Mouse (Mus musculus): Measurements from ENCODE around the gene Tekt5. TPM values are rescaled to one million over a fixed set of nuclear protein-coding genes. Genes with fewer than 3 reads are reported as not detected.

The Tekt5 gene
- polyA plus RNA-seq (2015; fragmentation: Nextera tagmentation; extraction: Ambion mirVana): 12.9 and 18.3 TPM in 2 replicates

DNA sequence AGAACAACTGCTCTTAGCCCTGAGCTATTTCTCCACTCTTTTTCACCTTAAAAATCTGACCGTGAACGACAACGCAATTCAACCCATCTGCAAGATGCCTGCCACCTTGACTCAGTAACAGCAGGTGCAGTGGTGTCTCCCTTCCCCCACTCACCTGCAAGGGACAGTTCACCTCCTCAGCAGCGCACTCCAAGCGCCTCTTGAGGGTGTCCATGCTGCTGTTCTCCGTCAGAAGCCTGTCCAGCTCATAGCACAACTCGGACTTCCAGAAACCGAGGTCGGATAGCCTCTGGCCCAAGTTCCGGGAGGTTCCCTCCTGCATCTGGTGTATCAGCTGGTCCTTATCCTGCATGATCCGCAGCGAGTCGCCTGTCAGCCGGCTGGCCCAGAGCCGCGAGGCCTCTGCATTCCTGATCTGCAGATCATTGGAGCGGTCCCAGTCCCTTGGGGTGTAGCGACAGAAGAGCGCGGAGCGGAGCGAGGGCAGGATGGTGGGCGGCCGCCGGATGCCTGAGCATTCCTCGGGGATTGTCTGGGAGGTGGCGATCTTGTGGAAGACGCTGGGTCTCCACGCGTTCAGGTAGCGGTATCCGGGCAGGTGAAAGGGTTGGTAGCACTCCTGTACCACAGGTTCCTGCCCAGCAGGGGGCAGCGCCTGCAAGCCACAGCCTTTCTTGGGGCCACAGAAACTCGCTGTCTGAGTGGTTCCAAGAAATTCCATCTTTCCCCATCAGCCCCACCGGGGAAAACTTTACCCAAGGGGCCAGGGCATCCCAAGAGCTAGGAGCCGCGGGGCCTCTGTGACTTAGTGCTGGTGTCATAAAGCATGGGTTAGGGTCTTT lies at the start of gene Tekt5:
Gene Tekt5, minus strand, starts transcription at position 792 of the 842 bp plus-strand sequence.
- ATAC-seq: peak; percentile 77
- H3K27me3 ChIP-seq (ENCODE audit: control insufficient read depth, insufficient read depth, low read depth, low read length): peaks cover 5% of the 10 kb centered on the region; the same call in 1 of the 2 replicates
- 8% methylated on average over 37 of the region's 37 CpGs for WGBS
- peak within 1 kb of the TSS; percentile 31; the same call in 1 of the 2 replicates for H3K27ac ChIP-seq (ENCODE audit: low read length)
- no peaks in the 10 kb centered on the region for H3K4me1 ChIP-seq (ENCODE audit: control insufficient read depth, insufficient read depth, low read length)
- H3K4me2 ChIP-seq (ENCODE audit: low read length): peak within 1 kb of the TSS; percentile 74
- H3K4me3 ChIP-seq (ENCODE audit: low read depth, low read length): peak within 1 kb of the TSS; percentile 46
- H3K9me3 ChIP-seq (replicated peaks; ENCODE audit: control insufficient read depth, low read length, poor library complexity, severe bottlenecking): no peaks in the 10 kb centered on the region
- no peaks in the 10 kb centered on the region for H3K36me3 ChIP-seq (ENCODE audit: control insufficient read depth, insufficient read depth, low read length)
- peak within 1 kb of the TSS; percentile 66 for H3K9ac ChIP-seq (ENCODE audit: low read depth, low read length)

DNA sequence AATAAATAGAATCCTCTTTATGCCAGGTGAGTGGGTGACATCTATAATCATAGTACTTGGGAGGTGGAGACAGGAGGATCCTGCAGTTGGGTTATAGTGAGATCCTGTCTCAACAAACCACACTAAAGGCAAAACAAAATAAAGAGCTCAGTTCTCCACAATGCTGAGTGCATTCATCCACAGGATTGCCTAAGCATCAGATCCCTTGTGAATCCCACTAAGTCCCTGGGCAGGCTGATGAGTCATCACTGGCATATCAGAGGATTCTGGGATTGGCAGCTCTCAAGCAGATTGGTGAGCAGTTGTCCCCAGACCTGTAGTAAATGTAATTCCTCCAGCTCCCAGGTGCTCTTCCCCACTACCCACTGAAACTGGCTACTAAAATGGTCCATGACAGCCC lies 48.4 kb upstream of the Tekt5 start:
- Histone ChIP-seq H3K4me3 (ENCODE audit: low read depth, low read length) (no peak overlapping the region), H3K9ac (ENCODE audit: low read depth, low read length) (no peak overlapping the region), H3K9me3 (replicated peaks; ENCODE audit: control insufficient read depth, low read length, poor library complexity, severe bottlenecking) (no peaks in the 10 kb centered on the region), H3K36me3 (ENCODE audit: control insufficient read depth, insufficient read depth, low read length) (peaks cover under 1% of the 10 kb centered on the region; the same call in 1 of the 2 replicates), H3K4me2 (ENCODE audit: low read length) (no peak overlapping the region), H3K27me3 (ENCODE audit: control insufficient read depth, insufficient read depth, low read depth, low read length) (no peaks in the 10 kb centered on the region), H3K4me1 (ENCODE audit: control insufficient read depth, insufficient read depth, low read length) (peaks cover 39% of the 10 kb centered on the region), H3K27ac (ENCODE audit: low read length) (no peak overlapping the region)
- no peak for ATAC-seq

- H3K9me3 ChIP-seq (replicated peaks; ENCODE audit: control insufficient read depth, low read length, poor library complexity, severe bottlenecking): no peaks in the 10 kb centered on the region
- peaks cover 4% of the 10 kb centered on the region; the same call in 1 of the 2 replicates for H3K36me3 ChIP-seq (ENCODE audit: control insufficient read depth, insufficient read depth, low read length)
- no peaks in the 10 kb centered on the region for H3K27me3 ChIP-seq (ENCODE audit: control insufficient read depth, insufficient read depth, low read depth, low read length)
- peaks cover 33% of the 10 kb centered on the region for H3K4me1 ChIP-seq (ENCODE audit: control insufficient read depth, insufficient read depth, low read length)
- no peak overlapping the region for H3K4me3 ChIP-seq (ENCODE audit: low read depth, low read length)
- ATAC-seq: no peak
- H3K9ac ChIP-seq (ENCODE audit: low read depth, low read length): no peak overlapping the region
- H3K27ac ChIP-seq (ENCODE audit: low read length): no peak overlapping the region
- no peak overlapping the region for H3K4me2 ChIP-seq (ENCODE audit: low read length)
- 92% methylated on average over 4 of the region's 4 CpGs for WGBS
Observed at GRCm38 (mm10) chr16:10441761-10442160, 46.5 kb upstream of the Tekt5 start.

DNA sequence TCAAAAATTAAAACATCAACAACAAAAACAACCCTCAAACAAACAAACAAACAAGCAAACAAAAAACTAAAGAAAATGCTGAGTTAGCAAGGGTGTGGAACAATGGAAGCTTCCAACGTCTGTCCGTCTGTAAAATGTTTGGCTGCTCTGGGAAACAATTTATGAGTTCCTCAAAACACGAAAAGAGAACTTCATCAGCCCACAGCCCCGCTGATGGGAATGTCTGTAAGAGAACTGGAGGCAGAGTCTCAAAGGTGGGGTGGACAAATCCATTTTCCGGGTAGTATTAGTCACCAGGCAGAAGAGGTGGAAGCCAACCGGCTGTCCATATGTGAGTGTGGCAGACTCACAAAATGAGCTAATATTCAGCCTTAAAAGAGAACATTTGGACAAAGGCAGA lies 46.0 kb upstream of the Tekt5 start:
- H3K27me3 ChIP-seq (ENCODE audit: control insufficient read depth, insufficient read depth, low read depth, low read length): no peaks in the 10 kb centered on the region
- H3K4me2 ChIP-seq (ENCODE audit: low read length): no peak overlapping the region
- ATAC-seq: no peak
- peaks cover 33% of the 10 kb centered on the region for H3K4me1 ChIP-seq (ENCODE audit: control insufficient read depth, insufficient read depth, low read length)
- 89% methylated on average over 6 of the region's 6 CpGs for WGBS
- no peak overlapping the region for H3K27ac ChIP-seq (ENCODE audit: low read length)
- peaks cover 4% of the 10 kb centered on the region; the same call in 1 of the 2 replicates for H3K36me3 ChIP-seq (ENCODE audit: control insufficient read depth, insufficient read depth, low read length)
- H3K9me3 ChIP-seq (replicated peaks; ENCODE audit: control insufficient read depth, low read length, poor library complexity, severe bottlenecking): no peaks in the 10 kb centered on the region
- no peak overlapping the region for H3K9ac ChIP-seq (ENCODE audit: low read depth, low read length)
- no peak overlapping the region for H3K4me3 ChIP-seq (ENCODE audit: low read depth, low read length)

DNA sequence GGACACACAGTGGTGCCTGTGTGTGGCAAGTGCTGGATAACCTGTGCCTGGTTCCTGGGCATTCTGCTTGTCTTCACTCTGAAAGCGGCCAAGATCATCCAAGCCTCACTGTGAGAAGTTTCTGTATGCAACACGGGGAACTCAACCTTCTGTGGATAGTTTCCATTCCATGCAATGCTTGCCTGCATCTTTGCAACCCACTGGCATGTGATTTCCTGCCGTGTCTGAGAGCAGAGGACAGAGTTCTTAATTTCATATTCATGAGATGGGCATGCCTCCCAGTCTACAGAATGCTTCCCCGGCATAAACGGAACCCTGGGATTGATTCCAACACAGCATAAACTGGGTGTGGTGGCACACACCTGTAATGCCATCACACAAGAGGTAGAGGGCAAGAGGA lies 42.8 kb upstream of the Tekt5 start:
- no peak for ATAC-seq
- H3K4me3 ChIP-seq (ENCODE audit: low read depth, low read length): no peak overlapping the region
- H3K9ac ChIP-seq (ENCODE audit: low read depth, low read length): no peak overlapping the region
- no peak overlapping the region for H3K27ac ChIP-seq (ENCODE audit: low read length)
- H3K4me1 ChIP-seq (ENCODE audit: control insufficient read depth, insufficient read depth, low read length): peaks cover 7% of the 10 kb centered on the region
- H3K27me3 ChIP-seq (ENCODE audit: control insufficient read depth, insufficient read depth, low read depth, low read length): no peaks in the 10 kb centered on the region
- WGBS: 86% methylated on average over 5 of the region's 5 CpGs
- no peak overlapping the region for H3K4me2 ChIP-seq (ENCODE audit: low read length)
- peaks cover 4% of the 10 kb centered on the region; the same call in 1 of the 2 replicates for H3K36me3 ChIP-seq (ENCODE audit: control insufficient read depth, insufficient read depth, low read length)
- H3K9me3 ChIP-seq (replicated peaks; ENCODE audit: control insufficient read depth, low read length, poor library complexity, severe bottlenecking): no peaks in the 10 kb centered on the region

DNA sequence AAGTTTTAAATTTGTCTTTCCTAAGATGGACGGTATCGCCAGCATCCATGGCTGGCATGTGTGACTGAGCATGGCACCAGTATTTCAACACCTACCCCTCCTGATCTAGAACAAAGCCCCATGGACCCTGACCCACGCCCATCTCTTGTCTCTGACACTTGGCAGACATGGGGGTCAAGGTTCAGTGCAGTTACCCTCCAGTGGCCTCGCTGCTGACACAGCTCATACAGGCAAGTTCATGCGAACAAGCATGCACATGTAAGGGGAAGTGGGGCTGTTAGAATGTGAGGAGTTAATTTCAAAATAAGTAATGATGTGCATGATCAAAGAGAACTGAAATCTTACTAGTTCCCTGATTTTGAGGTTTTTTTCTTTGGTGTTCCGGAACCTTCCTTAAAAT lies 40.9 kb upstream of the Tekt5 start:
- H3K36me3 ChIP-seq (ENCODE audit: control insufficient read depth, insufficient read depth, low read length): peaks cover 4% of the 10 kb centered on the region; the same call in 1 of the 2 replicates
- no peak overlapping the region for H3K4me3 ChIP-seq (ENCODE audit: low read depth, low read length)
- H3K27ac ChIP-seq (ENCODE audit: low read length): no peak overlapping the region
- no peaks in the 10 kb centered on the region for H3K27me3 ChIP-seq (ENCODE audit: control insufficient read depth, insufficient read depth, low read depth, low read length)
- H3K4me2 ChIP-seq (ENCODE audit: low read length): no peak overlapping the region
- WGBS: 88% methylated on average over 6 of the region's 6 CpGs
- no peaks in the 10 kb centered on the region for H3K9me3 ChIP-seq (replicated peaks; ENCODE audit: control insufficient read depth, low read length, poor library complexity, severe bottlenecking)
- no peak for ATAC-seq
- no peaks in the 10 kb centered on the region for H3K4me1 ChIP-seq (ENCODE audit: control insufficient read depth, insufficient read depth, low read length)
- H3K9ac ChIP-seq (ENCODE audit: low read depth, low read length): no peak overlapping the region

GRCm38 (mm10) chr16:10433344-10433743 lies 38.1 kb upstream of the Tekt5 start:
- no peaks in the 10 kb centered on the region for H3K9me3 ChIP-seq (replicated peaks; ENCODE audit: control insufficient read depth, low read length, poor library complexity, severe bottlenecking)
- H3K27ac ChIP-seq (ENCODE audit: low read length): no peak overlapping the region
- H3K4me3 ChIP-seq (ENCODE audit: low read depth, low read length): no peak overlapping the region
- H3K4me1 ChIP-seq (ENCODE audit: control insufficient read depth, insufficient read depth, low read length): no peaks in the 10 kb centered on the region
- 95% methylated on average over 5 of the region's 5 CpGs for WGBS
- no peaks in the 10 kb centered on the region for H3K27me3 ChIP-seq (ENCODE audit: control insufficient read depth, insufficient read depth, low read depth, low read length)
- H3K9ac ChIP-seq (ENCODE audit: low read depth, low read length): no peak overlapping the region
- no peak overlapping the region for H3K4me2 ChIP-seq (ENCODE audit: low read length)
- ATAC-seq: no peak
- H3K36me3 ChIP-seq (ENCODE audit: control insufficient read depth, insufficient read depth, low read length): peaks cover under 1% of the 10 kb centered on the region

DNA sequence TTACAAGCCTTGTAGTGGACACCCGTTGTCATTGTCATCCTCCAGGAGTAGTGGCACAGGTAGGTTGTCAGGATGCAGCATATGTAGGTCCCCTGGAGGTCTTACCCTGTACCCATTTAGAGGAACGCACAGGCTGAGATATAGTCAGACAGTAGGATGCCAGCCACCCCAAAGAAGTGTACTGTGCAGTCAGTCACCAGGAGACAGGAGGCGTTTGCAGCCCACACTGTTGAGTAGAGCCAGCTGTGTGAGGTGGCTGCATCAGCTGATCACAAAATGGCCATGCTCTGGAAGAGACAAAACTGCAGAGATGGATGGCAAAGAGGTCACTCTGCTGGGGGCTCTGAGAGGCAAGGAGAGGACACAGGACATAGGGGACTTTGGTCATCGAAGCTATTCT lies 37.1 kb upstream of the Tekt5 start:
- H3K9me3 ChIP-seq (replicated peaks; ENCODE audit: control insufficient read depth, low read length, poor library complexity, severe bottlenecking): no peaks in the 10 kb centered on the region
- H3K4me1 ChIP-seq (ENCODE audit: control insufficient read depth, insufficient read depth, low read length): no peaks in the 10 kb centered on the region
- WGBS: 92% methylated on average over 4 of the region's 4 CpGs
- H3K27ac ChIP-seq (ENCODE audit: low read length): no peak overlapping the region
- no peak for ATAC-seq
- no peak overlapping the region for H3K4me2 ChIP-seq (ENCODE audit: low read length)
- no peaks in the 10 kb centered on the region for H3K27me3 ChIP-seq (ENCODE audit: control insufficient read depth, insufficient read depth, low read depth, low read length)
- H3K36me3 ChIP-seq (ENCODE audit: control insufficient read depth, insufficient read depth, low read length): no peaks in the 10 kb centered on the region; the same call in 1 of the 2 replicates
- H3K4me3 ChIP-seq (ENCODE audit: low read depth, low read length): no peak overlapping the region
- H3K9ac ChIP-seq (ENCODE audit: low read depth, low read length): no peak overlapping the region

DNA sequence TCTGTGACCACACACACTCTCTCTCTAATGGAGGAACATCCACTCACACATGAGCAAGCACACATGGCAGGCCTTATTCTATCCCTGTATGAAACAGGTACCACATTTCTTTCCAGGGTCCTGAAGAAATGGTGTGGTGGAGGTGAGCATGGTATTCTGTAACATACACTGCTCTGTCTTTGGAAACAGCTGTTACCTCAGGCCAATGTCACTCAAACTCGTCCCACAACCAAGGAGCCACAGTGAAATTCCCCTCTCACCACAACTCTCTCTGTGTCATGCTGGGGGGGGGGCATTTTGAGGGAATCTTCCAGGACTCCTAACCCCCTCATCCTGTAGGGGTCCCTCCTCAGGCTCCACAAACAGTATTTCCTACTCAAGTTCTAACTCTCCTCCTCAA lies 36.6 kb upstream of the Tekt5 start:
- ATAC-seq: no peak
- 88% methylated on average over 1 of the region's 1 CpGs for WGBS
- no peaks in the 10 kb centered on the region for H3K4me1 ChIP-seq (ENCODE audit: control insufficient read depth, insufficient read depth, low read length)
- H3K4me2 ChIP-seq (ENCODE audit: low read length): no peak overlapping the region
- no peak overlapping the region for H3K9ac ChIP-seq (ENCODE audit: low read depth, low read length)
- no peak overlapping the region for H3K4me3 ChIP-seq (ENCODE audit: low read depth, low read length)
- H3K36me3 ChIP-seq (ENCODE audit: control insufficient read depth, insufficient read depth, low read length): peaks cover under 1% of the 10 kb centered on the region; the same call in 1 of the 2 replicates
- no peaks in the 10 kb centered on the region for H3K9me3 ChIP-seq (replicated peaks; ENCODE audit: control insufficient read depth, low read length, poor library complexity, severe bottlenecking)
- H3K27ac ChIP-seq (ENCODE audit: low read length): no peak overlapping the region
- H3K27me3 ChIP-seq (ENCODE audit: control insufficient read depth, insufficient read depth, low read depth, low read length): no peaks in the 10 kb centered on the region
